Mouse (Mus musculus) G1E (cell line): ENCODE results near the gene Pdzd8.

Experiments used
- CTCF ChIP-seq: IDR thresholded peaks from 2 replicates; pipeline ENCODE4 v1.5.1; 2012; ENCODE audit warnings: low read depth, low read length, inconsistent platforms, mixed read lengths
- POLR2AphosphoS5 ChIP-seq: IDR thresholded peaks from 2 replicates; pipeline ENCODE4 v1.6.1; 2012; ENCODE audit warnings: low read depth, low read length, inconsistent platforms; ENCODE audit not compliant: insufficient replicate concordance

- TF ChIP-seq POLR2AphosphoS5 = no peak
- TF ChIP-seq CTCF = no peak
Measured at GRCm38 (mm10) chr19:59252651-59253050, 92.9 kb downstream of the Pdzd8 start.
